Mouse (Mus musculus) embryonic facial prominence, embryonic 12.5 days (tissue): ENCODE measurements around the gene Fli1. TPM values are rescaled to one million over a fixed set of nuclear protein-coding genes. Genes with fewer than 3 reads are reported as not detected.

Experiments used
- ATAC-seq: fragments of 200-750 bp; cut with Nextera tagmentation; 2 replicates; pipeline ENCODE4 v1.8.0; 2017; ENCODE audit not compliant: insufficient number of reproducible peaks, insufficient read depth, low FRiP score, low TSS enrichment
- H3K27ac ChIP-seq: fragments of 300-500 bp; sonication (generic); 2 replicates; pipeline ENCODE4 v1.5.1; 2016; ENCODE audit warnings: mild to moderate bottlenecking
- H3K27me3 ChIP-seq: fragments of 300-500 bp; sonication (generic); 2 replicates; pipeline ENCODE4 v1.6.1; 2016; ENCODE audit warnings: mild to moderate bottlenecking, moderate library complexity
- H3K36me3 ChIP-seq: fragments of 300-500 bp; sonication (generic); 2 replicates; pipeline ENCODE4 v1.6.1; 2016; ENCODE audit warnings: mild to moderate bottlenecking
- H3K4me1 ChIP-seq: fragments of 300-500 bp; sonication (generic); 2 replicates; pipeline ENCODE4 v1.6.1; 2016
- H3K4me2 ChIP-seq: fragments of 300-500 bp; sonication (generic); replicated peaks from 2 replicates; pipeline ENCODE4 v1.6.1; 2016; ENCODE audit warnings: mild to moderate bottlenecking, moderate library complexity
- H3K4me3 ChIP-seq: fragments of 300-500 bp; sonication (generic); 2 replicates; pipeline ENCODE4 v1.5.1; 2016; ENCODE audit warnings: mild to moderate bottlenecking
- H3K9ac ChIP-seq: fragments of 300-500 bp; sonication (generic); 2 replicates; pipeline ENCODE4 v1.6.1; 2016; ENCODE audit warnings: mild to moderate bottlenecking, moderate library complexity
- H3K9me3 ChIP-seq: fragments of 300-500 bp; sonication (generic); 2 replicates; pipeline ENCODE4 v1.6.1; 2016; ENCODE audit warnings: mild to moderate bottlenecking, moderate library complexity
- WGBS: fragments of 180-500 bp; shearing (Covaris S2); methylation state at CpG from one replicate; pipeline ENCODE4 v1.1.7; 2016; 5-methylcytosine and 5-hydroxymethylcytosine counted together
- polyA plus RNA-seq: library from polyadenylated mRNA; unstranded; fragments of >200 nt; fragmentation: Nextera tagmentation; extraction: Ambion mirVana; gene quantifications from 2 replicates; pipeline ENCODE4 v1.2.1, GENCODE M21; 2016

Gene Fli1
- polyA plus RNA-seq, 1 experiment from 2014 or later, result 40.9 TPM

DNA sequence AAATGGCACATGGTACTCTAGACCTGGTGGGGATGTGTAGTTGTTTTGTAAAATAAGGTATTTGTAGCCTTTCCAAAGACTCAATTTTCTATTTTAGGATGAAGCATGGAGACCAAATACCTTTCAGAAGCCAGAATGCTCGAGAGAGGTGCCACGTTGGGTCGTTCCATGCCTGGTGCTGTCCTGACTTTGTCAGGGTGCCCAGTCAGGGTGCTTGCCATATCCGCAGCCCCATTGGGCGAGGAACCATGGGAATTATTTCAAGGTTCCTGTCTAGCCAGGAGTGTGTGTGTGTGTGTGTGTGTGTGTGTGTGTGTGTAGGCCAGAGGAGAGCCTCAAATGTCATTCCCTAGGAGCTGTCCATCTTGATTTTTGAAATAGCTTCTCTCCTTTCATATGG lies 132.0 kb downstream of the Fli1 start:
- ATAC-seq, result no peak
- Histone ChIP-seq H3K27me3 (0 out of 2 replicates have a peak, but pooled peaks cover 11% of the 10 kb centered on the region), H3K4me1 (peaks cover 17% of the 10 kb centered on the region), H3K27ac (no peak overlapping the region), H3K9me3 (no peaks in the 10 kb centered on the region), H3K4me3 (no peak overlapping the region), H3K4me2 (no peak overlapping the region), H3K36me3 (no peaks in the 10 kb centered on the region), H3K9ac (no peak overlapping the region)
- 92% methylated on average over 5 of the region's 5 CpGs for WGBS

DNA sequence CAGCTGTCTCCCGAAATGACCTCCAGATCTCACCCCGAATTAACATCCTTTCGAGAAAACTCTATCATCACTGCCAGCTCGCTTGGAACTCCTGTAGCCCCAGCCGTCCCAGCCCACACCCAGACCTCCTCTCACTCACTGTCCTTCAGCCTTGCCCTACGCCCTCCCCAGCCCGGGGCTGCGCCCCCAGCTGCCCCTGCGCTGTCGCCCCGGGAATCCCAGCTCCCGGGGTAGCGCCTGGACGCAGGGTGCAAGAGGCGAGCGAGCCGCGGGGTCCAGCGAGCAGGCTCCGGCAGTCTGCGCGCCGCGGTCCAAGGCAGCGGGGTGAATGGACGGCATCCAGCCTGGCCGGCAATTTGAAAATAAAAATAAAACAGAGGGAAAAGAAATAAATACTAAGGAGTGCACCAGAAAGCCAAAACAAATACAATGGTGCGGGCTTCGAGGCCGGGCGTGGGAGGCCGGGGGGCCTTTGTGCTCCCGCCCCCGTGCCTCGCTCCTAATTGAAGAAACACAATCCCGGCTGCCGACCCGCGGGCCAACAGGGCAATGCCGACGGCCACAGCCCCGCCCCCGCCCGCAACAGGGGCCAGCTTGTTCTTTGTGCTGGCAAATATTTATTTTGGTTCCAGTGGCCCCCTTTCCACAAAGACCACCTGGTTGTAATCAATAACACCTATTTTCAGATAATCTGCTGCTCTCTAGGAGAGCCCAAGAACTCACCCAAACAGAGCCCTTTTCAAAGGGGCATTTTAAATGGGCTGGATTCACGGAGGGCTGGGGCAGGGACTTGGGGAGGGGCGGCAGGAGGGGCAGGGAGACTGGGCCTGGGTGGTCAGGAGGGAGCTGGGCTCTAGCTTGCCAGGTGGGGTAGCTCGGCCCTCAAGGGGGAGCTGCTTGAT lies 133.3 kb downstream of the Fli1 start:
- no peak for ATAC-seq
- Histone ChIP-seq H3K27me3 (0 out of 2 replicates have a peak, but pooled peaks cover 11% of the 10 kb centered on the region), H3K36me3 (no peaks in the 10 kb centered on the region), H3K4me1 (peaks cover 17% of the 10 kb centered on the region), H3K9me3 (no peaks in the 10 kb centered on the region), H3K27ac (peak overlapping the region; percentile 72), H3K4me2 (peak overlapping the region; percentile 78), H3K9ac (peak overlapping the region; percentile 61), H3K4me3 (peak overlapping the region; percentile 39)
- WGBS, result 1% methylated on average over 47 of the region's 47 CpGs

DNA sequence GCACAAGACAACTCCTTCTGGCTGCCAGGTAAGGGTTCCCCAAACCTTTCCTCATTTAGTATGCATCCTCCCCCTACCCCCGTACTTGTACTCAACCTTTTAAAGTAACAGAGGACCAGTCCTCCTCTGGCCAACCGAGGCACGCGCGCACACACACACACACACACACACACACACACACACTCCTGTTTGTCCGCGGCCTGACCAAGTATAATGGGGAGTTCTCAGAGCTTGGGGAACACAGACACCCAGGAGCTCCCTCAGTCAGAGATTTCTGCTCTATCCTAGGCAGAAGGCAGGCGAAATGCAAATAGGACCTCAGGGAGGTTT lies 134.0 kb downstream of the Fli1 start:
- no peak for ATAC-seq
- peak overlapping the region; percentile 72 for H3K27ac ChIP-seq
- peak overlapping the region; percentile 39 for H3K4me3 ChIP-seq
- H3K4me1 ChIP-seq, result peaks cover 17% of the 10 kb centered on the region
- H3K27me3 ChIP-seq, result 0 out of 2 replicates have a peak, but pooled peaks cover 11% of the 10 kb centered on the region
- no peaks in the 10 kb centered on the region for H3K9me3 ChIP-seq
- H3K9ac ChIP-seq, result no peak overlapping the region
- H3K36me3 ChIP-seq, result no peaks in the 10 kb centered on the region
- peak overlapping the region; percentile 78 for H3K4me2 ChIP-seq
- 4% methylated on average over 8 of the region's 8 CpGs for WGBS

DNA sequence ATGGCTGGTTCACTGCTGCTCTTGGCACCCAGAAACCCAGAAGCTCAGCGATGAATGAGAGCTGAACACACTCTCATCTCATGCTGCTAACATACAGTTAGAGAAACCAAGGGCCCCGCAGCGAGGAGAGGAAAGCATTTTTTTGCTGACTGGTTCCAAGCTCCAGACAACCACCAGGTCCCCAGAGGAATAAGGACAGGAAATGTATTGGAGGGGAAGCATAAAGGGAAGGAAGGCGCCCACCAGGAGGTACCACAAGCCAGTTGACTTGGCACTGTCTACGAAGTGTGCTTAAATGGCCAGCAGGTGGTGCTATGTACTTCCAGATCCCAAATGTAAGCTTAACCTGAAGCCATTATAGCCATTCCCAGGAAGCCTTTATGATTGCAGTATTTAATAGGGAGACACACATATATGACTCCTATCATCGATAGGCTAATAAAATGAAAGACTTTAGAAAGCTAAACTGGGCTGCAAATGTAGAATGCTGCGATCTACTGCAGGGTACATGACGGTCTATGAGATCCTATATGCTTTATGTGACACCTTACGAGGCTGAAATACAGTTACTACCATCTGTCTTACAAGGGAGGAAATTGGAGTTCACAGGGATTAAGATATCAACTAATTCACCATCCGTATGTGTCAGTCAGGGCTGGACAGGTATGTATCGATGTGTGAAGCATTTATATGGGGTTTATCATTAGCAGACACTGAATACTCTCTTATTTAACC lies 137.3 kb downstream of the Fli1 start:
- WGBS, result 38% methylated on average over 11 of the region's 11 CpGs
- 0 out of 2 replicates have a peak, but pooled peaks cover 11% of the 10 kb centered on the region for H3K27me3 ChIP-seq
- H3K4me3 ChIP-seq, result no peak overlapping the region
- no peak overlapping the region for H3K9ac ChIP-seq
- 0 out of 2 replicates have a peak, but pooled peaks have one; percentile 39 for ATAC-seq
- H3K9me3 ChIP-seq, result no peaks in the 10 kb centered on the region
- no peak overlapping the region for H3K4me2 ChIP-seq
- H3K36me3 ChIP-seq, result no peaks in the 10 kb centered on the region
- H3K4me1 ChIP-seq, result peaks cover 17% of the 10 kb centered on the region
- H3K27ac ChIP-seq, result no peak overlapping the region

DNA sequence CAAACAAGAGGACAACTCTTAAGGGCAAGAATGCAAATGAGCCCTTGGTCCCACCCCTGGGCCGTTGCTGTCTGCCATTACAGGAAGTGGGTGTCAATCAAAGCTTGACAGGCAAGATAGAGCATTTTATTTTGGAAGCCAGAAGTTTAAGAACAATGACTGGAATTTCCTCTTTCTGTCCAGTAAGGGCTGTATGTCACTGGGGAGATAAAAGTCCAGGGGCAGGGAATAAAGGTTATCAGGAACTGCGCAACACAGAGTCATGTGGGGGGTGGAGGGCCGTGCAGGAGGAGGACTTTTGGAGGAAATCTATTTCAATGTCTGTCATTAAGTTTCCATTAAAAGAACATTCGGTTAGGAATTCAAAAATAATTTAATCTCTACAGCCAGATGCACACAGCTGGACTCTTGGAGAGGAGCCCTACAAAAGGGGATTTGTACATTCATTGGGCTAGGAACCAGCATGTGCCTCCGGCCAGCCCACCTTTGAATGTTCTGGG lies 141.9 kb downstream of the Fli1 start:
- no peaks in the 10 kb centered on the region for H3K36me3 ChIP-seq
- no peak for ATAC-seq
- WGBS, result 52% methylated on average over 5 of the region's 5 CpGs
- H3K9me3 ChIP-seq, result no peaks in the 10 kb centered on the region
- no peak overlapping the region for H3K9ac ChIP-seq
- H3K27ac ChIP-seq, result no peak overlapping the region
- H3K4me2 ChIP-seq, result no peak overlapping the region
- H3K4me3 ChIP-seq, result no peak overlapping the region
- no peaks in the 10 kb centered on the region for H3K27me3 ChIP-seq
- no peaks in the 10 kb centered on the region for H3K4me1 ChIP-seq

DNA sequence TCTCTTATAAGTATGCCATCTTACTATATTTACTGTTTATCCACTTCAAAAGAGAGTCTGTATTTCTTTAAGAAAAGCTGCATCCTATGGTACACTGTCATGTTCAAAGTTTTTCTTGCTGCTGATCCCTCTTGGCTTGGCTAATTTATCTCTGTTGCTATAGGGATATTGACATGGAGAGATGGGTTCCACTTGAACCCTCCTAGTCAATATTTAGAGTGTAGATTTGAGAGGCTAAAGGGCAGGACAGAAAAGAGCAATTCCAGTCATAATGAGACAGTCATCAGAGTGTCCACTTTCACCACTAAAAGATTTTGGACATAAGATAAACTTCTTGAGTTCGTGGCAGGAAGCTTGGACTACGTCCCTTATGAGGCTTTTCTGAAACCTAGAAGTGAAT lies 142.4 kb downstream of the Fli1 start:
- Histone ChIP-seq H3K4me2 (no peak overlapping the region), H3K36me3 (no peaks in the 10 kb centered on the region), H3K4me3 (no peak overlapping the region), H3K9me3 (no peaks in the 10 kb centered on the region), H3K27ac (no peak overlapping the region), H3K9ac (no peak overlapping the region), H3K4me1 (no peaks in the 10 kb centered on the region), H3K27me3 (no peaks in the 10 kb centered on the region)
- 69% methylated on average over 2 of the region's 2 CpGs for WGBS
- ATAC-seq, result no peak

DNA sequence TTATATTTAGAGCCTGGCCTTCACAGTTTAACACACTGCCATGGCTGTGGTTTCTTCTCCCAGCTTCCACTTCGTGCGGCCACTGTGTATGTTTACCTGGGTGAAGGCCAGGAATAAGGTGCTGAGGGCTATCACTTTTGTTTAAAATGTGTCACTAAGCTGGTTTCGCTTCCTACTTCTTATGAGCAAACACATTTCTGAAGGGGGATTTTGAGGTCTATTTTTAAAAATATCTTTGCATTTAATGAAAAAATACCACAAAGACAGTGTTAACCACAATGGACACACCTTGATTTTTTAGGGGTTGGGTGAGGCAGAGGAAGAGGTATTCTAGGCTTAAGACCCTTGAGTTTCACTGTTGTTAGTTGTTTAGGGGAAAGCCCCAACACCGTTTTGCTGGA lies 147.9 kb downstream of the Fli1 start:
- no peak overlapping the region for H3K9ac ChIP-seq
- H3K9me3 ChIP-seq, result no peaks in the 10 kb centered on the region
- H3K4me1 ChIP-seq, result no peaks in the 10 kb centered on the region
- H3K27me3 ChIP-seq, result no peaks in the 10 kb centered on the region
- no peak overlapping the region for H3K4me2 ChIP-seq
- H3K36me3 ChIP-seq, result no peaks in the 10 kb centered on the region
- H3K4me3 ChIP-seq, result no peak overlapping the region
- ATAC-seq, result no peak
- 90% methylated on average over 4 of the region's 4 CpGs for WGBS
- no peak overlapping the region for H3K27ac ChIP-seq

DNA sequence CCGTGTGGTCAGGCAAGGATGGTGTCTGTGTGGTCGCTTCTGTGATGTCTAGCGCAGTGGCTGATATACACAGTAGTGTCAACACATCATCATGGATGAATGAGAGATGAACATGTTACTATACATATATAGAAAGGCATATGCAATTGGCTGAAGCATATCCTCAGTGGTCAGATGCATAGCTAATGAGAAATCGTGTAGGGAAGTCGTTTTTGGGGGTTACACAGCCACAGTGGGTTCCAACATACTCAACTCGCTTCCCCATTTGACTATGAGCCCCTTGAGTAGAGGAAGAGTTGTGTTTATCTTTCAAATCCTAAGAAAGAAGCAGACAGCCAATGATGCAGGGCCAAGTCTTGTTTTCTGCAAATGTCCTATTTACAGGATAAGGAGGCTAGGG lies 149.9 kb downstream of the Fli1 start:
- ATAC-seq, result no peak
- 80% methylated on average over 6 of the region's 6 CpGs for WGBS
- Histone ChIP-seq H3K36me3 (no peaks in the 10 kb centered on the region), H3K9me3 (no peaks in the 10 kb centered on the region), H3K9ac (no peak overlapping the region), H3K4me3 (no peak overlapping the region), H3K27me3 (no peaks in the 10 kb centered on the region), H3K27ac (no peak overlapping the region), H3K4me1 (no peaks in the 10 kb centered on the region), H3K4me2 (no peak overlapping the region)

DNA sequence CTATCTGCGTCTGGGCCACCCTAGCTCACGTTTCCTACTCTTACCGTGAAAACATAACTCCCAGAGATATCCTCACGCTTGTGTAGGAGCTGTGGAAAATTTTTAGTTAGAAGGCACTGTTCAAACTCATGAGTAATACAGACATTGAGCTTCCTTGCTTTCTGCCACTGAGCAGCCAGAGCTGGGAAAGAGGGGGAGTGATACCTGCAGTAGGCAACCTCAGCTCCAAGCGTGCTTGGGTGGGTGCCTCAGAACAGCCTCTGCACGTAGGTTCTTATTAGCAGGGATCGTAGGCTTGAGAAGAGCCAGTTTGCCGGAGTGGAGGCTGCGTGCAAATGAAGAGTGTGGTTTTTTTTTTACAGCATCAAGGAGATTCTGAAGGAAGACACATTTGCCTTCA lies 151.0 kb downstream of the Fli1 start:
- H3K27ac ChIP-seq, result no peak overlapping the region
- H3K4me3 ChIP-seq, result no peak overlapping the region
- WGBS, result 83% methylated on average over 9 of the region's 9 CpGs
- no peak overlapping the region for H3K4me2 ChIP-seq
- no peaks in the 10 kb centered on the region for H3K4me1 ChIP-seq
- no peaks in the 10 kb centered on the region for H3K9me3 ChIP-seq
- H3K36me3 ChIP-seq, result no peaks in the 10 kb centered on the region
- H3K9ac ChIP-seq, result no peak overlapping the region
- H3K27me3 ChIP-seq, result no peaks in the 10 kb centered on the region
- no peak for ATAC-seq

DNA sequence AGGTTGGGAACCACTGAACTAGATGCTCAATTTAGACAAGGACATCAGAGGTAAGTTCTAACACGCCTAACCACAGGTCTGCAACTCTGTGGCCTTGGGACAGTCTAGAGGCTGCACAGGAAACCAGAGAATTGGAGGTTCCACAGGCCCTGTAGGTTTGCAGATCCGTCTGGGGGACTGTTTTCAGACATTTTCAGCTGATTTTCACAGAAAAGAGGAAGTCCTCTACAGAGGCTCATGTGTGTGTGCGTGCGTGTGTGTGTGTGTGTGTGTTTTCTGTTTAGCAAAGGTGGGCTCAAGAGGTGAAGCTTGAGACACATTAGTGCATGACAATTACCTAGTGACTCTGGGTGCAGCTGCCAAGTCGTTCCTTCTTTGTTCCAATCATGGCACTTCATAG lies 151.6 kb downstream of the Fli1 start:
- Histone ChIP-seq H3K9ac (no peak overlapping the region), H3K4me3 (no peak overlapping the region), H3K4me2 (no peak overlapping the region), H3K27ac (no peak overlapping the region), H3K36me3 (no peaks in the 10 kb centered on the region), H3K9me3 (no peaks in the 10 kb centered on the region), H3K27me3 (no peaks in the 10 kb centered on the region), H3K4me1 (no peaks in the 10 kb centered on the region)
- 87% methylated on average over 5 of the region's 5 CpGs for WGBS
- no peak for ATAC-seq

DNA sequence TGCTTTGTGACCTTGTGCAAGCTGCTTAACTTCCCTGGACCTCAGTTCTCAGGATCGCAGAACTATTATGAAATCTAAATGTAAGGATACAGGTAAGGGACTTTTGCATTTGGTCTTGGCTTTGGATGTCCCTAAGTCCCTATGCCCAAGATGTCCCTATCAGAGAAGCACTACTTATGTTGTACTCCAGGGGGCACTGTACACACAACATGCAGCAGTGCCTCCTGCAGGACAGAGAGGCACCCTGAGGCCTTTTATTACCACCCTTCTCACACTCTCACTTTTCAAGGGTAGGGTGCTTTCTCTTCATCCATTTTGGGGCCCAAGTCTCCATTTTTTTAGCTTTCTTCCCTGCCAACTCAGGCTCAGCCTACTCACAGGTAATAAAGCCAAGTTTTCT lies 154.5 kb downstream of the Fli1 start:
- 91% methylated on average over 1 of the region's 1 CpGs for WGBS
- Histone ChIP-seq H3K9ac (no peak overlapping the region), H3K4me2 (no peak overlapping the region), H3K9me3 (no peaks in the 10 kb centered on the region), H3K4me1 (no peaks in the 10 kb centered on the region), H3K27me3 (no peaks in the 10 kb centered on the region), H3K4me3 (no peak overlapping the region), H3K36me3 (no peaks in the 10 kb centered on the region), H3K27ac (no peak overlapping the region)
- ATAC-seq, result no peak

DNA sequence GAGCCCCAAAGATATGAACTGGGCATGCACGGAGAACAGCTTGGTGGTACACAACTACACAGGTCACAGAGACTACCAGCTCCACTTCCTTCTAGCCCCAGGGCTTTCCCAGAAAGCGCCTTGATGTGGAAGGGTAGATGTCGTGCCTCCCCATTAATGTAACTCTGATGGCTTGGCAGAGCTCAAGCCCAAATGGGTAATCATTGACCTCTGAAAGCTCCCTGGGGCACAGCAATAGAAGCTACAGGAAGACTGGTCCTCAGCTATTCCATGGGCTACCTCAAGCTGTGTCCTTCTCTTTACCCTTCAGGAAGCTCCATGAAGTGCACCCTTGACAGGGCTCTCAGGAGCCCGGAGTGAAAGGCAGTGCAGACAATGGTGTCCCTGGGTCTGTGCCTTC lies 157.8 kb downstream of the Fli1 start:
- Histone ChIP-seq H3K36me3 (no peaks in the 10 kb centered on the region), H3K4me1 (no peaks in the 10 kb centered on the region), H3K4me3 (no peak overlapping the region), H3K4me2 (no peak overlapping the region), H3K9me3 (no peaks in the 10 kb centered on the region), H3K9ac (no peak overlapping the region), H3K27ac (no peak overlapping the region), H3K27me3 (no peaks in the 10 kb centered on the region)
- no peak for ATAC-seq
- 64% methylated on average over 4 of the region's 4 CpGs for WGBS
